Mouse (Mus musculus) CH12.LX (cell line): ENCODE results near the gene Necap2. TPM values are rescaled to one million over a fixed set of nuclear protein-coding genes. Genes with fewer than 3 reads are reported as not detected.

Experiments
- DNase-seq: peaks from one replicate; pipeline ENCODE4 v3.0.0-alpha.2; 2013; ENCODE audit errors: extremely low read depth
- H3K27ac ChIP-seq: 2 replicates; pipeline ENCODE4 v1.5.1; 2012; ENCODE audit warnings: low read depth, mild to moderate bottlenecking, control low read depth, moderate library complexity; ENCODE audit not compliant: insufficient read depth
- H3K27me3 ChIP-seq: replicated peaks from 2 replicates; pipeline ENCODE3; 2012; ENCODE audit warnings: inconsistent platforms
- H3K36me3 ChIP-seq, 2 experiments: replicated peaks in 1 of 2; 2 replicates each; pipeline versions ENCODE3 to v1.6.1; 2012; ENCODE audit warnings: inconsistent platforms in 1 of 2, low read length in 1 of 2, mild to moderate bottlenecking in 1 of 2, mixed read lengths in 1 of 2, moderate library complexity in 1 of 2; ENCODE audit not compliant: control insufficient read depth in 1 of 2, insufficient read depth in 1 of 2
- H3K4me1 ChIP-seq, 2 experiments: 2 replicates each; pipeline ENCODE4 v1.6.1; 2012; ENCODE audit warnings: inconsistent platforms in 1 of 2, moderate library complexity in 1 of 2; ENCODE audit not compliant: insufficient read depth in 2 of 2, control insufficient read depth in 1 of 2
- H3K4me2 ChIP-seq: 2 replicates; pipeline ENCODE4 v1.6.1; 2012; ENCODE audit warnings: low read depth, mild to moderate bottlenecking, control low read depth; ENCODE audit not compliant: poor library complexity, insufficient read depth, severe bottlenecking
- H3K4me3 ChIP-seq, 3 experiments: fragments of 150-350 bp in 1 of 3; sonication (generic) in 1 of 3; replicated peaks in 1 of 3; 2 replicates each; pipeline versions ENCODE3 to v1.5.1; 2011 to 2012; ENCODE audit warnings: low read depth in 2 of 3, low read length in 2 of 3, mild to moderate bottlenecking in 2 of 3, moderate library complexity in 2 of 3, control low read depth in 1 of 3, improper control_type of control experiment in 1 of 3, inconsistent platforms in 1 of 3, mixed read lengths in 1 of 3; ENCODE audit not compliant: poor library complexity in 1 of 3
- H3K79me2 ChIP-seq: replicated peaks from 2 replicates; pipeline ENCODE4 v1.6.1; 2012; ENCODE audit warnings: mild to moderate bottlenecking, moderate library complexity; ENCODE audit not compliant: control insufficient read depth, poor library complexity, insufficient read depth, severe bottlenecking; ENCODE audit errors: extremely low read depth
- H3K9ac ChIP-seq: 2 replicates; pipeline ENCODE4 v1.6.1; 2012; ENCODE audit warnings: low read depth, mild to moderate bottlenecking, control low read depth, moderate library complexity; ENCODE audit not compliant: insufficient read depth
- H3K9me3 ChIP-seq: replicated peaks from 2 replicates; pipeline ENCODE3; 2012; ENCODE audit warnings: low read length, inconsistent platforms, mixed read lengths
- CHD1 ChIP-seq: IDR thresholded peaks from 2 replicates; pipeline ENCODE4 v1.6.1; 2012; ENCODE audit warnings: low read depth, low read length, improper control_type of control experiment, inconsistent platforms
- CTCF ChIP-seq, 2 experiments: IDR thresholded peaks in 1 of 2; conservative IDR thresholded peaks in 1 of 2; 2 replicates each; pipeline ENCODE4 v1.5.1; 2011 to 2012; ENCODE audit warnings: low read depth in 2 of 2, low read length in 2 of 2, improper control_type of control experiment in 1 of 2, inconsistent platforms in 1 of 2, mild to moderate bottlenecking in 1 of 2, moderate library complexity in 1 of 2
- ELF1 ChIP-seq: IDR thresholded peaks from 2 replicates; pipeline ENCODE4 v1.6.1; 2014; ENCODE audit warnings: low read depth, mild to moderate bottlenecking, inconsistent platforms, low read length, improper control_type of control experiment
- ETS1 ChIP-seq: conservative IDR thresholded peaks from 2 replicates; pipeline ENCODE4 v1.6.1; 2012; ENCODE audit warnings: low read depth, mild to moderate bottlenecking, inconsistent platforms, low read length, improper control_type of control experiment, moderate library complexity
- IRF4 ChIP-seq: IDR thresholded peaks from 2 replicates; pipeline ENCODE4 v1.6.1; 2014; ENCODE audit warnings: low read depth, mild to moderate bottlenecking, inconsistent platforms, low read length, improper control_type of control experiment
- JUN ChIP-seq: IDR thresholded peaks from 2 replicates; pipeline ENCODE4 v1.6.1; 2011; ENCODE audit warnings: low read depth, mild to moderate bottlenecking, low read length, improper control_type of control experiment, moderate library complexity; ENCODE audit not compliant: insufficient read depth
- KAT2A ChIP-seq: IDR thresholded peaks from 2 replicates; pipeline ENCODE4 v1.6.1; 2012; ENCODE audit warnings: low read length, improper control_type of control experiment, inconsistent platforms; ENCODE audit not compliant: insufficient replicate concordance
- MEF2A ChIP-seq: IDR thresholded peaks from 2 replicates; pipeline ENCODE4 v1.6.1; 2014; ENCODE audit warnings: low read depth, mild to moderate bottlenecking, inconsistent platforms, low read length, improper control_type of control experiment, borderline replicate concordance
- MXI1 ChIP-seq: IDR thresholded peaks from 2 replicates; pipeline ENCODE4 v1.6.1; 2011; ENCODE audit warnings: mild to moderate bottlenecking, low read depth, low read length, improper control_type of control experiment
- MYC ChIP-seq: IDR thresholded peaks from 2 replicates; pipeline ENCODE4 v1.6.1; 2011; ENCODE audit warnings: low read depth, mild to moderate bottlenecking, improper control_type of control experiment, low read length
- NRF1 ChIP-seq: IDR thresholded peaks from 2 replicates; pipeline ENCODE4 v1.6.1; 2014; ENCODE audit warnings: low read depth, mild to moderate bottlenecking, inconsistent platforms, low read length, improper control_type of control experiment, moderate library complexity
- POLR2AphosphoS2 ChIP-seq: IDR thresholded peaks from 2 replicates; pipeline ENCODE4 v1.6.1; 2011; ENCODE audit warnings: low read depth, low read length, improper control_type of control experiment
- RAD21 ChIP-seq: IDR thresholded peaks from 2 replicates; pipeline ENCODE4 v1.6.1; 2011; ENCODE audit warnings: low read depth, mild to moderate bottlenecking, low read length, improper control_type of control experiment, moderate library complexity
- SIN3A ChIP-seq: IDR thresholded peaks from 2 replicates; pipeline ENCODE4 v1.6.1; 2012; ENCODE audit warnings: low read length, improper control_type of control experiment, inconsistent platforms
- TBP ChIP-seq: conservative IDR thresholded peaks from 2 replicates; pipeline ENCODE4 v1.6.1; 2011; ENCODE audit warnings: low read depth, low read length, improper control_type of control experiment
- USF1 ChIP-seq: IDR thresholded peaks from 2 replicates; pipeline ENCODE4 v1.6.1; 2014; ENCODE audit warnings: low read depth, mild to moderate bottlenecking, inconsistent platforms, low read length, improper control_type of control experiment
- ZC3H11A ChIP-seq: IDR thresholded peaks from 2 replicates; pipeline ENCODE4 v1.6.1; 2012; ENCODE audit warnings: low read depth, mild to moderate bottlenecking, inconsistent platforms, low read length, improper control_type of control experiment
- ZMIZ1 ChIP-seq: IDR thresholded peaks from 2 replicates; pipeline ENCODE4 v1.6.1; 2012; ENCODE audit warnings: low read depth, mild to moderate bottlenecking, inconsistent platforms, low read length, improper control_type of control experiment
- ZNF384 ChIP-seq: IDR thresholded peaks from 2 replicates; pipeline ENCODE4 v1.6.1; 2012; ENCODE audit warnings: low read depth, low read length, improper control_type of control experiment, inconsistent platforms
- dilution Hi-C: fragments of 300-500 bp; cut with MboI; formaldehyde crosslinking; loops from 2 replicates; pipeline ENCODE4 v1.14.3; 2020; ENCODE audit warnings: low sequenced_read_pairs; ENCODE audit not compliant: extremely low pct_unique_long_range_greater_than_20kb, extremely low pct_ligation_motif_present
- in situ Hi-C: fragments of 300-500 bp; cut with MboI; formaldehyde crosslinking; loops from 3 replicates; pipeline ENCODE4 v1.14.3; 2019; ENCODE audit warnings: low sequenced_read_pairs, low pct_ligation_motif_present, low pct_unique_long_range_greater_than_20kb, mixed read lengths
- polyA plus RNA-seq: library from polyadenylated mRNA; unstranded; fragments of >175 nt; gene quantifications from 2 replicates; pipeline ENCODE4 v1.2.1, GENCODE M21; 2012; ENCODE audit warnings: low read depth; ENCODE audit not compliant: insufficient read length
- total RNA-seq, 2 experiments: library from RNA; depleted of rRNA; stranded (reverse); fragments of 300-350 nt in 1 of 2; fragments of >200 nt in 1 of 2; gene quantifications; 2 replicates each; pipeline ENCODE4 v1.2.3; 2012 to 2014

Necap2 gene
- total and polyA plus RNA-seq, 3 experiments, result 32.6 to 41.7 (median 34.8) TPM

DNA sequence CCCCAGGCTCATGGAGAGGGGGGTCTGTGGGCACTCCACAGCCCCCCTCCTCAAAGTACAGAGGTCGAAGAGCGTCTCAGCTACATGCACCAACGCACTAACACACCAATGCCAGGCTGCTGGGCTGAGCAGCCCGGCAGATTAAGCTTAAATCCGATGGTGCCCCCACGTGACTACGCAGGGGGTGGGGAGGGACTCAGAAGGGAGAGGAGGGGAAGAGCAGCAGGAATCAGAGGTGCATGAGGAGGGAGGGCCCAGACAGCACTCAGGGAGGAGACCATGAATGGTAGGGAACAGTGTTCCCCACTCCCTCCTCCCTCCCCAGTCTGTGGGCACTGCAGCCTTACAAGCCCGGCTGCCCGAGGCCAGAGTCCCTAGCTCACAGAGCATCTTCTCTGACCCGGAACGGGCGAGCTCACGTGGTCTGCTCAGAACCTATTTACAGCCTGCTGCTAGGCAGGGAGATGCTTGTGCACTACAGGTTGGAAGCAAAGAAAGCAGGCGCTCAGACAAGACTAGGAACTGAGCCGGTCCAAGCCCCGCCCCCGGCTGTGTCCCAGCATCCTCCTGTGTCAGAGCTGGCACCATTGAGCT is 24.5 kb downstream of the Necap2 start:
- H3K79me2 ChIP-seq, result no peaks in the 10 kb centered on the region
- no peak overlapping the region for H3K9ac ChIP-seq
- in situ Hi-C loops, result no loop called here
- dilution Hi-C loops, result no loop called here
- DNase-seq, result peak; percentile 41
- no peak overlapping the region for H3K4me3 ChIP-seq
- H3K36me3 ChIP-seq, result peaks cover 0 to 47% of the 10 kb centered on the region in 2 experiments
- no peaks in the 10 kb centered on the region for H3K9me3 ChIP-seq
- H3K4me1 ChIP-seq, result peaks cover 4 to 21% of the 10 kb centered on the region in 2 experiments; a peak in 3 of 4 replicates
- no peak for TF ChIP-seq IRF4
- no peak for TF ChIP-seq SIN3A
- no peak for TF ChIP-seq KAT2A
- no peak for TF ChIP-seq ELF1
- no peaks in the 10 kb centered on the region for H3K27me3 ChIP-seq
- H3K27ac ChIP-seq, result no peak overlapping the region
- H3K4me2 ChIP-seq, result no peak overlapping the region

DNA sequence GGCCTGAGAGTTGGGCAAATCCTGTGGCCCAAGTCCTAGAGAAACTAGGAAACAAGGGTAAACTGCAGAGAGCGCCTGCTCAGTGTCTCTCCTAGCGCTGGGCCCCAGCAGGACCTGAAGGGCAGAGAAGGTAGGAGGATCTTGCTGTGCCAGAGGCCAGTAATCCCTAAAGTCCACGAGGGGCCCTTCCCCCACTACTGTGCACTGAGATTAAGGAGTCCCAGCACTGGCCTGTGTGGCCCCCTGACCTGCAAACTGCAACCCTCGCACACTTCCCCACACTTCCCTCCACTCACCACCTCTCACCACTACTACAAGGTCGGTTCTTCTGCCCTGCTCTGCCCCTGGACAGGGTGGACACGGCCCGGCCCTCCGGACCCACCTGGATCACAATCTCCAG is 25.0 kb downstream of the Necap2 start:
- H3K27me3 ChIP-seq, result no peaks in the 10 kb centered on the region
- H3K9ac ChIP-seq, result no peak overlapping the region
- in situ Hi-C loops, result no loop called here
- TF ChIP-seq RAD21 (no peak), JUN (no peak), MYC (no peak), TBP (no peak), IRF4 (no peak), ETS1 (no peak), NRF1 (no peak), CHD1 (no peak), ZC3H11A (no peak), ZMIZ1 (no peak), USF1 (no peak), SIN3A (no peak), MXI1 (no peak), CTCF (conservative IDR thresholded peaks at IDR 0.05 in 1 of 2, IDR thresholded peaks at IDR 0.05 in 1 of 2; ENCODE audit: low read depth in 2 of 2, low read length in 2 of 2) (no peak), MEF2A (no peak), ZNF384 (no peak), ELF1 (no peak), POLR2AphosphoS2 (no peak)
- no peak for DNase-seq
- H3K4me1 ChIP-seq, result peaks cover 4 to 21% of the 10 kb centered on the region in 2 experiments
- H3K9me3 ChIP-seq, result no peaks in the 10 kb centered on the region
- H3K27ac ChIP-seq, result no peak overlapping the region
- no peak overlapping the region for H3K4me3 ChIP-seq
- dilution Hi-C loops, result no loop called here
- no peaks in the 10 kb centered on the region for H3K79me2 ChIP-seq
- no peak overlapping the region for H3K4me2 ChIP-seq
- peaks cover 0 to 49% of the 10 kb centered on the region in 2 experiments for H3K36me3 ChIP-seq
